Mouse (Mus musculus) C2C12 (cell line): ENCODE data around the gene Cfap299.

ENCODE experiments used
- CEBPB ChIP-seq: IDR thresholded peaks from one replicate; pipeline ENCODE4 v1.6.1; 2011; ENCODE audit warnings: low read depth, mild to moderate bottlenecking, control low read depth, moderate library complexity
- CTCF ChIP-seq: IDR thresholded peaks from one replicate; pipeline ENCODE4 v1.5.1; 2011; ENCODE audit not compliant: control insufficient read depth, insufficient read depth, insufficient read length
- FOSL1 ChIP-seq: IDR thresholded peaks from one replicate; pipeline ENCODE4 v1.8.0; 2011; ENCODE audit warnings: mild to moderate bottlenecking, low read length; ENCODE audit not compliant: poor library complexity, insufficient read depth, severe bottlenecking
- MAX ChIP-seq: IDR thresholded peaks from one replicate; pipeline ENCODE4 v1.6.1; 2011; ENCODE audit warnings: mild to moderate bottlenecking, control low read depth
- MYOD1 ChIP-seq: IDR thresholded peaks from one replicate; pipeline ENCODE4 v1.6.1; 2011; ENCODE audit warnings: low read depth; ENCODE audit not compliant: control insufficient read depth, insufficient read length
- MYOG ChIP-seq: IDR thresholded peaks from one replicate; pipeline ENCODE4 v1.6.1; 2011; ENCODE audit not compliant: control insufficient read depth, insufficient read length; ENCODE audit errors: extremely low read depth
- USF1 ChIP-seq: IDR thresholded peaks from one replicate; pipeline ENCODE4 v1.6.1; 2011; ENCODE audit warnings: low read depth, mild to moderate bottlenecking, control low read depth, moderate library complexity

- TF ChIP-seq USF1 (no peak), CTCF (no peak), MAX (no peak), FOSL1 (no peak), MYOG (no peak), MYOD1 (no peak), CEBPB (no peak)
Measured at GRCm38 (mm10) chr5:98293049-98293715, 35.9 kb upstream of the Cfap299 start.
